Mouse (Mus musculus): ENCODE results near the gene Anks1. TPM values are rescaled to one million over a fixed set of nuclear protein-coding genes. Genes with fewer than 3 reads are reported as not detected.
A peak's percentile ranks its signal among the peaks of the same experiment; 100 is the strongest.

Gene Anks1
- polyA plus RNA-seq, 1 experiment from 2014 or later: 19.0 TPM

DNA sequence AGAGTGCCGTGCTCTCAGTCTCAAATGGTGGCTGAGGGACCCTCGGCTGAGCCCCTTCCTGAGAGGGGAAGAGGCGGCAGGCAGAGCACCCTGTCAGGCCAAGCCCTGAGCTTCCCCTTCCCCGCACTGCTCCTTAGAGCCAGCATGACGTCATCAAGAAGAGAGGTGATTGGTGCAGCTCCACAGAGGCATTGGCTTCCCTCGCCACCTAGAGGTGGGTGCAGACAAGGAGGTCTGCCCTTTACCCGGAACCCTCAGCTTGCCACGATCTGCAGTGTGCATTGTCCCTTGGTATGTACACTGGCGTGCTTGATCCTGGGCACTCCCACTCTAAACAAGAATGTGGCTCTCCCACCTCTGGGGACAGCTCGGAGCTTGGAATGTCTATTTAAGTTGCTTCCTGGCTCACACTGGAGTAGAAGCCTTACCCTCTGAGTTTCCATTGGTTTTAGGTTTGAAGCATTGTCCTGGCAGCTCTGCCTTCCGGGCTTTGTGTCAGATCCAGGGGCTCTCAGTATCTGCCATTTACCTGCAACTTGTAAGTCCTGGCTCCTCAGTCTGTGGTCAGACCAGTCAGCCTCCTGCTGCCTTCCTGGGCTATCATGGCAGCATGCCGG is 104.3 kb downstream of the Anks1 start:
- Histone ChIP-seq H3K36me3 (peaks cover 24% of the 10 kb centered on the region), H3K27ac (peak overlapping the region; percentile 57), H3K9ac (replicated peaks) (0 out of 2 replicates have a peak overlapping the region, but pooled peaks have one; percentile 9), H3K4me3 (replicated peaks) (no peak overlapping the region), H3K9me3 (no peaks in the 10 kb centered on the region), H3K27me3 (no peaks in the 10 kb centered on the region), H3K4me1 (replicated peaks) (peaks cover 55% of the 10 kb centered on the region), H3K4me2 (0 out of 2 replicates have a peak overlapping the region, but pooled peaks have one; percentile 5)
- 27% methylated on average over 12 of the region's 12 CpGs for WGBS
- peak; percentile 57; the same call in 1 of the 2 replicates for ATAC-seq (ENCODE audit: insufficient number of reproducible peaks, insufficient read depth, low FRiP score, low TSS enrichment, low read depth)

DNA sequence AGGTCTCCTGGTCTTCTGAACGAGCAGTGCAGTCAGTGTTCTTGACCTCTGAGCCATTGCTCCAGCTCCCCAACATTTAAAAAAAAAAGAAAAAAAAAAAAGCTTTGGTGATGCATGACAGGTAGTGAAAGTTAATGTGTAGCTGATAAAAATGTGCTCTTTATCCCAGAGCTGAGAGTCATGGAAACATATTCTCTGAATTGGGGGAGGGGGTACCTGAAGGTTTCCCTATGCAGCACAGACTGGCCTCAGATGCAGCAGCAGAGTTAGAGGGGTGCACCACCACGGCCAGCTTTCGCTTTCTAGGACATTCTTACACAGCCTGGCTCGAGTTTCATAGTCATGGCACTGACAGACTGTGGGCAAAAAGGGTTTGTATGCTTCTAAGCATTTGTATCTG is 105.3 kb downstream of the Anks1 start:
- Histone ChIP-seq H3K4me1 (replicated peaks) (peaks cover 56% of the 10 kb centered on the region), H3K36me3 (peaks cover 15% of the 10 kb centered on the region; the same call in 1 of the 2 replicates), H3K27me3 (no peaks in the 10 kb centered on the region), H3K9ac (replicated peaks) (no peak overlapping the region), H3K4me3 (replicated peaks) (no peak overlapping the region), H3K4me2 (no peak overlapping the region), H3K9me3 (no peaks in the 10 kb centered on the region), H3K27ac (peak overlapping the region; percentile 64)
- 73% methylated on average over 4 of the region's 4 CpGs for WGBS
- no peak for ATAC-seq (ENCODE audit: insufficient number of reproducible peaks, insufficient read depth, low FRiP score, low TSS enrichment, low read depth)

DNA sequence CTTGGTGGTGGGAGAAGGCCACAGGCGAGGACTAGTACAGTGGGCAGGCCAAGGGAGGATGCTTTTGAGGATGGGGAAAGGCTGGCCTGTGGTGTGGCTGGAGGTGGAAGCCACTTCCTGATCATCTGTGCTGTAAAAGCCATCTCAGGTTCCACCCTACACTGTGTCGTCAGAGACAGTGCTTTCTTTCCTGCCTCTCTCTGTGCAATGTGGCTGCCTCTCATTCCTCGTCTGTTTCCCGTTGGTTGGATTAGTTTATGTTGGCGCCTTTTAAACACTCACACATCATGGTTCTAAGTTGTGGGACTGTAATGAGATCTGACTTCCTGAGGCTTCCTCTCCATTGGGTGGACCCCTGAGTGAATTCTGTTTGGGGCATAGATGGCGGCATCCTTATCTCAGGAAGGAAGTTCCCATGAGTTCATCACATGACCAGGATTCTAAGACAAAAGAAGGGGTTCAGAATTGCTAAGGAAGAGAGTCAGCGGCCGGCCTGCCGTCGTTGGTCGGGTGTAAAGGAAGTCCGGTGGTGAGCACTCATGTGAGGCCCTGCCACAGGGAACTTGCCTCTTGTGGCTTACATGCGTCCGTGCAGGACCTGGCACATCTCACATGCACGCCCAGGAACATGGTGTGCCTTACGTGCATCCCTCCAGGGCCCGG is 106.1 kb downstream of the Anks1 start:
- H3K27ac ChIP-seq: peak overlapping the region; percentile 64
- no peak overlapping the region for H3K4me2 ChIP-seq
- peaks cover 15% of the 10 kb centered on the region; the same call in 1 of the 2 replicates for H3K36me3 ChIP-seq
- no peak overlapping the region for H3K9ac ChIP-seq (replicated peaks)
- WGBS: 76% methylated on average over 17 of the region's 17 CpGs
- H3K27me3 ChIP-seq: no peaks in the 10 kb centered on the region
- H3K4me3 ChIP-seq (replicated peaks): no peak overlapping the region
- ATAC-seq (ENCODE audit: insufficient number of reproducible peaks, insufficient read depth, low FRiP score, low TSS enrichment, low read depth): no peak
- peaks cover 56% of the 10 kb centered on the region for H3K4me1 ChIP-seq (replicated peaks)
- H3K9me3 ChIP-seq: no peaks in the 10 kb centered on the region

DNA sequence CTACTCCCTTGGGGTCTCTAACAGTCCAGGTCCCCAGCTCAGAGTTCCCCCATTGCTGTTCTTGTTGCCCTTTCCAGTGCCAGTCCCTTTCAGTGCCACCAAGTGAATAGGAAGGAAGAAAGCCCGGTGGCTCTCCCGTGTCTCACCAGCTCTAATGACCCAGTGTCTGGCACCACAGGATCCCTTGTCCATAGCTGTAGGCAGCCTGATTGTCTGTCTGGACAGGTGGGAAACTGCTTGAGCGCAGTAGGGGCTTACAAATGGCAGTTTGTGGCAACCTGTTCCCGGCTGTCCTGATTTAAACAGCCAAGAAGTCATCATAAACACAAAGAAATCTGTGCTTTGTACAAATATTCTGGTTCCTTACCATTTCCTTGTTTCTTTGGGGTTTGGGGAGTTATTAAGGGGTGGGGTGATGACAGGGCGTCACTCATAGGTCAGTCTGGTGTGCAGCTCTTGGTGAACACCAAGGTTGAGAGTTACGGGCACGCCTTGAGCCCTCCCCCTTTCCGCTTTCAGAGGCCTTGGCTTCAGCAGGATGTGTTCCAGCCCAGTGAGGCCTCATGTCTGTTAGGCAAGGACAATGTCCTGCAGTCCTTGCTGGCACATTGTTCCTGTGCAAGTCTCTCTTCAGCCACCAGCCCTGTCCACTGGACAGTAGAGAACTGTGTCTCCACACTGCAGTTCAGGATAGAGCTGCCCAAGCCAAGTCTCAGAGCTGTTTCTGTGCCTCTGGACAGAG is 107.1 kb downstream of the Anks1 start:
- peak overlapping the region; percentile 47; the same call in 1 of the 2 replicates for H3K27ac ChIP-seq
- WGBS: 78% methylated on average over 8 of the region's 8 CpGs
- no peak for ATAC-seq (ENCODE audit: insufficient number of reproducible peaks, insufficient read depth, low FRiP score, low TSS enrichment, low read depth)

DNA sequence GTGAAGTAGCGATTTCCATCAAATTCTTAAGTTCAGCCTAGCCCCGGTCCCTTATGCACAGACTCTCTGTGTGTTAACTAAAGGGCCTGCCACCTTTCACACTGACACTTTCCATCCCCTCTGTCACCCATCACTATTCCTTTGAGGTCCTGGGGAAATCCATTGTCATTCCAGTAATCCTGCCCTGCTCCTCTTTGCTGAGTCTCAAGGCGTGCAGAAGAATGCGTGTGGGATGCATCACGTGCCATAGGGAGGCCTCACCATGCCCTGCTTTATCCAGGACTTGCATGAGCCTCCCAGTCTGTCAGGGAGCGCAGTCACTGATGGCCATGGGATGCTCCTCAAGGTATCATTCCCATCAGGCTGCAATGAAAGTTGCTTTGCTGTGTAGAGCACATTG is 109.2 kb downstream of the Anks1 start:
- no peak overlapping the region for H3K9ac ChIP-seq (replicated peaks)
- ATAC-seq (ENCODE audit: insufficient number of reproducible peaks, insufficient read depth, low FRiP score, low TSS enrichment, low read depth): no peak
- H3K4me1 ChIP-seq (replicated peaks): peaks cover 67% of the 10 kb centered on the region
- WGBS: 77% methylated on average over 6 of the region's 6 CpGs
- no peak overlapping the region for H3K27ac ChIP-seq
- H3K4me3 ChIP-seq (replicated peaks): no peak overlapping the region
- H3K9me3 ChIP-seq: no peaks in the 10 kb centered on the region
- H3K27me3 ChIP-seq: no peaks in the 10 kb centered on the region
- H3K4me2 ChIP-seq: no peak overlapping the region
- no peaks in the 10 kb centered on the region; the same call in 1 of the 2 replicates for H3K36me3 ChIP-seq

More for the DNA sequence above, 107.1 kb downstream of the Anks1 start:
- Histone ChIP-seq H3K4me2 (no peak overlapping the region), H3K9me3 (no peaks in the 10 kb centered on the region), H3K36me3 (peaks cover 12% of the 10 kb centered on the region; the same call in 1 of the 2 replicates), H3K4me3 (replicated peaks) (no peak overlapping the region), H3K27me3 (no peaks in the 10 kb centered on the region), H3K4me1 (replicated peaks) (peaks cover 56% of the 10 kb centered on the region), H3K9ac (replicated peaks) (no peak overlapping the region)

DNA sequence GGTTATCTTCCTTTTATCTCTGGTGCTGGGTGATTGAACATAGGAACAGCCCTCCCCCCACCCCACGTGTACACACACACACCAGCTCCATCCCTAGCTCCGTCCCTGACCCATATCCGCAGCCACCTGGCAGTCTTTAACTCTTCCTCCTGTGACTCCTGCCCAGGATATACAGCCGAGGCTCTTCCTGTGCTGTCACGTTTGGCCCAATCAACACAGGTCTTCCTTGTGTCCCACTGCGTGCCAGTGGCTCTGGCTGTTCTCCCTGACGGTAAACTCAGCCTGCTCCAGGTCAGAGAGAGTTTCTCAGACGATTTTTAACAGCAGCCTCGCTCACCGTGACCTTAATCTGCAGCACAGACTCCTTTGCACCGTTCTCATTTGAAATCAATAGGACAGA is 109.7 kb downstream of the Anks1 start:
- Histone ChIP-seq H3K4me2 (no peak overlapping the region), H3K4me1 (replicated peaks) (peaks cover 67% of the 10 kb centered on the region), H3K4me3 (replicated peaks) (no peak overlapping the region), H3K9ac (replicated peaks) (no peak overlapping the region), H3K9me3 (no peaks in the 10 kb centered on the region), H3K27ac (no peak overlapping the region), H3K27me3 (no peaks in the 10 kb centered on the region), H3K36me3 (no peaks in the 10 kb centered on the region; the same call in 1 of the 2 replicates)
- ATAC-seq (ENCODE audit: insufficient number of reproducible peaks, insufficient read depth, low FRiP score, low TSS enrichment, low read depth): no peak
- 53% methylated on average over 11 of the region's 11 CpGs for WGBS

DNA sequence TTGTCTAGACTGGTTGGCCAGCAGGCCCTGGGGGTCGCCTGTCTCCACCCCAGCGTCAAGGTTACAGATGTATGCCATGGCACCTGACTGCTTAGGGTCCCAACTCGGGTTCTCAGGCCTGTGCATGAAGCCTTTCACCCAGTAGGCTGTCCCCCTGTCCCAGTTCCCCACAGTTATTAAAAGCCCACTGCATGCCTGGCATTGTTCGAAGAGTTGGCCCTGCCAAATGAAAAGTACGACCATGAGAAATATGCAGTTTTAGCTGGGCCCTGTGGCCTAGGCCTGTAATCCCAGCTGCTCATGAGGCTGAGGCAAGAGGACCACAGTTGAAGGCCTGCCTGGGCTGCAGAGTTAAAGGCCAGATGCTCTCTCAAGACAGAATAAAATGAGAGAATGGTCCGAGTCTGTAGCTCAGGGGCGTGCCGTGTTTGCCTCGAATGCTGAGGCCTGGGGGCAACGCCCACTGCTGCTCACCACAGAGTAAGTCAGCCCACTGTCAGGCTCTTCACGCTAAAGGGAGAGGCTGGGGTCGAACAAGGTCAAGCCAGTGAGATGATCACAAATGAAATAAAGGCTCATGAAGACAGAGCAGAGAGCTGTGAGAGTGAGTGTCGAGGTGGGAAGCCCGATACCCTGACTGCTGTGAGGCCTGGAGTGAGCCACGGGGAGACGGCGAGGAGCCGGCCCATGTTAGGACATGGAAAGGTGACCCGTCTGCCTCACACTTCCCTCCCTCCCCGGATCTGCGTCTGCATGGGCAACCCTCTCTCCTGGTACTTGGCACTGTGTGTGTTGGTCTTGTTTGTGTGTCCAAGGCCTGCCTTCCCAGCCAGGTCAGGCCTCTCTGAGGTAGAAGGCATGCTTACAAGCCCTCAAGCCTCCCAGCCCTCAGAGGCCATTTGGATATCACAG is 110.9 kb downstream of the Anks1 start:
- no peak for ATAC-seq (ENCODE audit: insufficient number of reproducible peaks, insufficient read depth, low FRiP score, low TSS enrichment, low read depth)
- H3K9me3 ChIP-seq: no peaks in the 10 kb centered on the region
- H3K4me1 ChIP-seq (replicated peaks): peaks cover 70% of the 10 kb centered on the region
- H3K4me3 ChIP-seq (replicated peaks): no peak overlapping the region
- no peaks in the 10 kb centered on the region for H3K27me3 ChIP-seq
- H3K9ac ChIP-seq (replicated peaks): no peak overlapping the region
- H3K27ac ChIP-seq: no peak overlapping the region
- H3K36me3 ChIP-seq: no peaks in the 10 kb centered on the region; the same call in 1 of the 2 replicates
- no peak overlapping the region for H3K4me2 ChIP-seq
- WGBS: 80% methylated on average over 21 of the region's 21 CpGs

DNA sequence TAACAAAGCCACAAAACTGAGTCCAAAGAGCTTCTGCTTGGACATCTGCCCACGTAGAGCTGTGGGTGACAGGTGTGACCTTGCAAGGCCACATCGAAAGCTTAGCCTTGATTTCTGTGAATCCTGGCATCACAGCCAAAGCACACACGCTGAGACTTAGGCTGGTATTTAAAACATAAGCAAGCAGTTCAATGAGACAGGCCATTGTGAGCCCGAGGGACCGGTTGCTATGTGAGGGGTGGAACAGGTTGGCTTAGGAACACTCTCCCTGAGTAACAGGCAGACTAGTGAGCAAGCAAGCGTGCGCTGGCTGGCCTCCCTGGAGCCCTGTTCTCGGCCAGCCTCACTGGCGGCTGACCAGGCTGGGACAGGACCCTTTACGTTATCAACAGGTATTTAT is 112.8 kb downstream of the Anks1 start:
- Histone ChIP-seq H3K4me1 (replicated peaks) (peaks cover 76% of the 10 kb centered on the region), H3K27ac (peak overlapping the region; percentile 60; the same call in 1 of the 2 replicates), H3K9me3 (no peaks in the 10 kb centered on the region), H3K4me2 (no peak overlapping the region), H3K27me3 (no peaks in the 10 kb centered on the region), H3K36me3 (no peaks in the 10 kb centered on the region; the same call in 1 of the 2 replicates), H3K9ac (replicated peaks) (no peak overlapping the region), H3K4me3 (replicated peaks) (no peak overlapping the region)
- 62% methylated on average over 10 of the region's 10 CpGs for WGBS
- no peak for ATAC-seq (ENCODE audit: insufficient number of reproducible peaks, insufficient read depth, low FRiP score, low TSS enrichment, low read depth)

DNA sequence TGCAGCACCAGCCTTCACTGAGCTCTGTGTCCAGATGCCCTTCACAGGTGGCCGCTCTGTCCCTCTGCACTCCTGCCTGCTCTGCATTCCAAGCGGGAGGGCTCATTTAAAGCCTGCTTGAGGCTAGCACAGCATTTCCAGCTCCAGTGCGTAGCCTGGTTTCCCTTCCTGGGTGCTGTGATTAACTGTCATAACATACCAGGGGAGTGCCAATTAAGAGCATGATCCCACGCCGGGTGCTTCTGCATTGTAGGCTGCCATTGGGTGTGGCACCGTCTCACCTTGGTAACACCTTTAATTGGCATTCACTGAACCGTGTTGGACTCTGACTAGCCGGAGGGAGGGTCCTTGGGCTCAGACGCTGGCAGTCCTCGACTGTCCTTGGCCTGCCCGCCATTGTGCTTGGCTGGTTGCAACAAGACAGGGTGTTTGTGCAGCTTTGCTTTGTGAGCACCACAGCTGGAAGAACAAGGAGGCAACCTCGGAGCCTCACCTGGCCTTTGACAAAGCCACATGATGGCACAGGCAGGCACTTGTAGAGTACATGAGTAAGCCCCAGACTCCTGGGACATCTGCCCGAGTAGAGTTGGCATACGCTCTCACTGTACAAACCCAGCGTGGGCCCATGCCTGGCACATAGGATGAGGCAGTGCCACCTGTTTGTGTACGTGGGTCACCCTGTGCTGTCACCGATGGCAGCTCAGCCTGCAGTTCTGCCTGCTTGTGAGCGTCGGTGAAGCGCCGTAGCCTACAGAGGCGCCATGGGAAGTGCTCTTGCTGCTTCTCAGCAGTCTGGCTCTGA is 113.9 kb downstream of the Anks1 start:
- Histone ChIP-seq H3K4me2 (no peak overlapping the region), H3K9me3 (no peaks in the 10 kb centered on the region), H3K27ac (peak overlapping the region; percentile 60), H3K4me3 (replicated peaks) (no peak overlapping the region), H3K27me3 (no peaks in the 10 kb centered on the region), H3K36me3 (peaks cover 4% of the 10 kb centered on the region; the same call in 1 of the 2 replicates), H3K9ac (replicated peaks) (no peak overlapping the region), H3K4me1 (replicated peaks) (peaks cover 79% of the 10 kb centered on the region)
- 83% methylated on average over 22 of the region's 22 CpGs for WGBS
- ATAC-seq (ENCODE audit: insufficient number of reproducible peaks, insufficient read depth, low FRiP score, low TSS enrichment, low read depth): no peak

DNA sequence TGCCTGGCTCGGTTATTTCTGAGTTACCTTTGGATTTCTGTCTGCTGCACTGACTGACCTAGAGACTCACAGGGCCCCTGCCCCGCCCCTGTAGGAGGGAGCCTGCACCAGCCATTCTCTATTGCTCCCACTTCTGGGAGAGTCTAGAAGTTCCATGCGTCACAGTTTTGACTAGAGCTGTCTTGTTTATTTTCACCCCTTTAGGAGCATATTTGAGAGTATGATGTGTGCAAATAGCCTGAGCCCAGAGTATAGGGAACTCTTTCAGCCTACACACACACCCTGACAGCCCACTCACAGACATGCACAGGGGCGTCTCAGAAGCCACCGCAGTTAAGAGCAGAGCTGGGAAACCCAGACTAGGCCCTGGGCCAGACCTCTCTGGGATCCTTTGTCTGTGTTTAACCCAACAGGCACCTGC is 116.4 kb downstream of the Anks1 start:
- Histone ChIP-seq H3K4me1 (replicated peaks) (peaks cover 85% of the 10 kb centered on the region), H3K9ac (replicated peaks) (no peak overlapping the region; the same call in 1 of the 2 replicates), H3K4me3 (replicated peaks) (no peak overlapping the region), H3K4me2 (no peak overlapping the region), H3K27me3 (no peaks in the 10 kb centered on the region), H3K27ac (peak overlapping the region; percentile 89), H3K9me3 (no peaks in the 10 kb centered on the region), H3K36me3 (0 out of 2 replicates have a peak, but pooled peaks cover 7% of the 10 kb centered on the region)
- peak; percentile 12; the same call in 1 of the 2 replicates for ATAC-seq (ENCODE audit: insufficient number of reproducible peaks, insufficient read depth, low FRiP score, low TSS enrichment, low read depth)
- WGBS: 63% methylated on average over 5 of the region's 5 CpGs

All from limb, embryonic 12.5 days (tissue).